Mouse (Mus musculus) intestine, embryonic 14.5 days (tissue): ENCODE measurements around the gene Zfp952. TPM values are rescaled to one million over a fixed set of nuclear protein-coding genes. Genes with fewer than 3 reads are reported as not detected.

ENCODE experiments used
- ATAC-seq: fragments of 200-750 bp; cut with Nextera tagmentation; replicated peaks from 2 replicates; pipeline ENCODE4 v1.8.0; 2017; ENCODE audit warnings: low read depth, moderate number of reproducible peaks, moderate TSS enrichment, moderate library complexity; ENCODE audit not compliant: low FRiP score, low TSS enrichment
- DNase-seq: peaks from one replicate; pipeline ENCODE4 v3.0.0-alpha.2; 2018; ENCODE audit warnings: low spot score
- H3K27ac ChIP-seq: fragments of 300-500 bp; sonication (generic); 2 replicates; pipeline ENCODE4 v1.5.1; 2014; ENCODE audit warnings: low read depth, mild to moderate bottlenecking, control low read depth
- H3K27me3 ChIP-seq: fragments of 300-500 bp; sonication (generic); replicated peaks from 2 replicates; pipeline ENCODE4 v1.6.1; 2014; ENCODE audit warnings: low read length, control low read depth; ENCODE audit not compliant: control insufficient read depth, insufficient read depth
- H3K36me3 ChIP-seq: fragments of 300-500 bp; sonication (generic); 2 replicates; pipeline ENCODE4 v1.6.1; 2014; ENCODE audit warnings: low read length, control low read depth; ENCODE audit not compliant: control insufficient read depth, insufficient read depth
- H3K4me1 ChIP-seq: fragments of 300-500 bp; sonication (generic); replicated peaks from 2 replicates; pipeline ENCODE4 v1.6.1; 2014; ENCODE audit warnings: low read length, control low read depth, mixed read lengths; ENCODE audit not compliant: control insufficient read depth, insufficient read depth
- H3K4me2 ChIP-seq: fragments of 300-500 bp; sonication (generic); 2 replicates; pipeline ENCODE4 v1.6.1; 2014; ENCODE audit warnings: low read length
- H3K4me3 ChIP-seq: fragments of 300-500 bp; sonication (generic); 2 replicates; pipeline ENCODE4 v1.5.1; 2014; ENCODE audit warnings: low read depth, low read length, control low read depth, mixed read lengths
- H3K9ac ChIP-seq: fragments of 300-500 bp; sonication (generic); 2 replicates; pipeline ENCODE4 v1.6.1; 2014; ENCODE audit warnings: mild to moderate bottlenecking, low read length
- H3K9me3 ChIP-seq: fragments of 300-500 bp; sonication (generic); 2 replicates; pipeline ENCODE4 v1.6.1; 2016; ENCODE audit warnings: low read length, control low read depth; ENCODE audit not compliant: control insufficient read depth
- WGBS: fragments of 180-500 bp; shearing (Covaris S2); extraction: QIAGEN DNeasy Blood & Tissue Kit; methylation state at CpG from one replicate; pipeline ENCODE4 v1.1.7; 2014; 5-methylcytosine and 5-hydroxymethylcytosine counted together
- polyA plus RNA-seq: library from polyadenylated mRNA; unstranded; fragments of >200 nt; fragmentation: Nextera tagmentation; extraction: Ambion mirVana; gene quantifications from 2 replicates; pipeline ENCODE4 v1.2.1, GENCODE M21; 2014

Gene Zfp952
- polyA plus RNA-seq, 1 experiment from 2014 or later = 8.5 TPM

DNA sequence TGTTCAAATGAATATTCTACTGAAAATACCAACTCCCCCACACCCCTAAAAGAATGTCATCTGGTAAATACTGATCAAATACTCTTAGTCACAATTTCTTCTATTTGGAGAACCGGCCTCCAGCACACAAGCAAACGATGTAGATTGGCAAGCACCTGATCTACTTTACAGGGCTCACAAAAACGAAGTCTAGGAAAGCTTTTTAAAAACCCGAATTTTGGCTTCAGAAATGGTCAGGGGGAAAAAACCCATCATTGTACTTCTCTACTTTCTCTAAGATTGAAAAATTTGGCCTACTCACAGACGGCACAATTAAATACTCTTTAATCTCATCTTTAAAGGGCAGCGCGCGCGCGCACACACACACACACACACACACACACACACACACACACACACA is 39.4 kb downstream of the Zfp952 start:
- Histone ChIP-seq H3K9ac (peak overlapping the region; percentile 73), H3K36me3 (no peaks in the 10 kb centered on the region), H3K4me3 (peak overlapping the region; percentile 83), H3K27ac (no peak overlapping the region), H3K9me3 (0 out of 2 replicates have a peak, but pooled peaks cover 4% of the 10 kb centered on the region), H3K27me3 (no peaks in the 10 kb centered on the region), H3K4me1 (0 out of 2 replicates have a peak, but pooled peaks cover 2% of the 10 kb centered on the region), H3K4me2 (peak overlapping the region; percentile 74)
- DNase-seq (no peak), ATAC-seq (no peak)
- 15% methylated on average over 10 of the region's 10 CpGs for whole genome bisulfite sequencing

DNA sequence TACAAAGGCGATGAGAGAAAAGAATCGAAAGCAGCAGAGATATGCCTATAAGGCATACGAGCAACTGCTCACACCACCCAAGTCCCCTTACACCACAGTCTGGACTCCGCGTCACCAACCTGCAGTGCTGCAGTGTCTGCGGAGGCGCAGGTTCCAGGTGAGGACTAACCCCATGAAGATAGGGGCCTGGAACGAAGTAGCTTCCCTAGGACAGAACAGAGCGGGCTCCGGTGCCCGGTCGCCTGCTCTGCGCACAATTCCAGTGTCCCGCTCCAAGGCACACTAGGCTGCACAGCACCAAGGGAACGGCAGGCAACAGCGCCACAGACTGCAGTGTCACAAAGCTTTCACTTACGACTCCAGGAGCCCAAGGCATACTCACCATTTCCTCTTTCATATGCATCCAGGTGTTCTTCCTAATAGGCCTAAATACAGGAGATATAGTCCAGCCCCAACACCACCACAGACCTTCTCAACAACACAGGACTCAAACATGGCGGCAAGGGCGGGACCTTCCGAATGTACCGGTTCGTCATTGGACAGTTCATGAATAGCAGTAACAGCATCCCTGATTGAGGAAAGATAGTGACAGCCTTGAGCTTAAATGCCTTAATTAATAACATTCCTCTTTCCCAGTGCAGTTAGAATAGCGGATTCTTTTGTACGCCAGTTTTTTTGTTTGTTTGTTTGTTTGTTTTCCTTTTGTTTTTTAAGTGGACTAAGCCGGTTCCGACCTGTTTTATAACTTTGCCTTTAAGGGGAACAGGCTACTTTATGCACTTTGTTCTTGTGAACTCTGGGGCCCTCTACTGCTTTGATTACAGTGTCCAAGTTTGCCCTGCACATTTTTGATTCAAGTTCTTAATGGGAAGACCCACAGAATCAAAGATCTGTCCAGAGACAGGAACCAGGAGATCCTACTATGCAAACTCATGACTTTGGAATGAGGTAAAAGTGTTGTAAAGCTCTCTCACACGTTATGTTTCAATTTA is 40.3 kb downstream of the Zfp952 start, which contains the start of gene Zfp763:
TSS of gene Zfp763 (minus strand) at position 503 of the 992 bp plus-strand sequence.
- ATAC-seq (peak; percentile 98), DNase-seq (peak; percentile 91)
- Histone ChIP-seq H3K4me2 (peak within 1 kb of the TSS; percentile 74), H3K36me3 (no peaks in the 10 kb centered on the region), H3K4me1 (0 out of 2 replicates have a peak, but pooled peaks cover 2% of the 10 kb centered on the region), H3K9me3 (no peaks in the 10 kb centered on the region), H3K9ac (peak within 1 kb of the TSS; percentile 73), H3K27me3 (no peaks in the 10 kb centered on the region), H3K27ac (peak within 1 kb of the TSS; percentile 74), H3K4me3 (peak within 1 kb of the TSS; percentile 83)
- 3% methylated on average over 27 of the region's 27 CpGs for WGBS

Other genes starting within 250 kb of the Zfp952 start
- gene Zfp871, start 204.8 kb upstream of the Zfp952 start, polyA plus RNA-seq = 45.7 and 55.4 TPM in 2 replicates
- gene Zfp811, start 183.2 kb upstream of the Zfp952 start, polyA plus RNA-seq = 5.3 and 6.1 TPM in 2 replicates
- 14.2 and 16.9 TPM in 2 replicates for gene Zfp799, start 162.9 kb upstream of the Zfp952 start, polyA plus RNA-seq
- gene Zfp870, start 101.5 kb upstream of the Zfp952 start, polyA plus RNA-seq = 6.7 and 8.6 TPM in 2 replicates
- 0.73 and 0.78 TPM in 2 replicates for gene Cyp4f14, start 75.8 kb upstream of the Zfp952 start, polyA plus RNA-seq
- 17.8 and 19.9 TPM in 2 replicates for gene Cyp4f13, start 45.7 kb upstream of the Zfp952 start, polyA plus RNA-seq
- 13.1 and 14.9 TPM in 2 replicates for gene Zfp472, start 27.3 kb upstream of the Zfp952 start, polyA plus RNA-seq
- 12.6 and 16.1 TPM in 2 replicates for gene Zfp763, start 40.3 kb downstream of the Zfp952 start, polyA plus RNA-seq
- gene 4921501E09Rik, start 74.9 kb downstream of the Zfp952 start, polyA plus RNA-seq = not detected in 2 replicates
- gene Zfp563, start 96.2 kb downstream of the Zfp952 start, polyA plus RNA-seq = 6.6 and 7.1 TPM in 2 replicates
- gene Morc2b, start 146.6 kb downstream of the Zfp952 start, polyA plus RNA-seq = not detected in 2 replicates
- not detected in 2 replicates for gene Olfr55, start 175.3 kb downstream of the Zfp952 start, polyA plus RNA-seq
- not detected in 2 replicates for gene Olfr239, start 198.2 kb downstream of the Zfp952 start, polyA plus RNA-seq
- not detected in 2 replicates for gene Olfr1564, start 228.6 kb downstream of the Zfp952 start, polyA plus RNA-seq